Mouse (Mus musculus) cerebral cortex, adult 2 months (tissue): ENCODE data around the gene D630039A03Rik.

Source experiments
- WGBS: fragments of 180-500 bp; shearing (Covaris S2); methylation state at CpG from one replicate; pipeline ENCODE4 v1.1.7; 2018; 5-methylcytosine and 5-hydroxymethylcytosine counted together

Gene D630039A03Rik

GRCm38 (mm10) chr4:57888246-57888645, 27.9 kb downstream of the D630039A03Rik start:
- WGBS: 92% methylated on average over 2 of the region's 2 CpGs

DNA sequence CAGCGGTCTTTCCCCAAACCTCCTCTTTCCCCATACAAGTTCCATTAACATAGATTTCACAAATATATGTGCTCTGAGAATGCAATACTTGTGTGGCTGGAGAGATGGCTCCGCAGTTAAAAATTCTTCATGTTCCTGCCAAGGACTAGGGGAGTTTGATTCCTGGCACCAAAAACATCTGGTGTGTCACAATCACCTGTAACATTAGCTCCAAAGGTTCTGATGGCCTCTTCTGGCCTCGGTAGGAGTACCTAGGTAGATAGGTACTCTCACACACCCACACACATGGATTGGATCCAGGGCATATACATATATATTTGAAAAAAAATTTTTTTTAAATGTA, 29.2 kb downstream of the D630039A03Rik start:
- 89% methylated on average over 3 of the region's 3 CpGs for WGBS

DNA sequence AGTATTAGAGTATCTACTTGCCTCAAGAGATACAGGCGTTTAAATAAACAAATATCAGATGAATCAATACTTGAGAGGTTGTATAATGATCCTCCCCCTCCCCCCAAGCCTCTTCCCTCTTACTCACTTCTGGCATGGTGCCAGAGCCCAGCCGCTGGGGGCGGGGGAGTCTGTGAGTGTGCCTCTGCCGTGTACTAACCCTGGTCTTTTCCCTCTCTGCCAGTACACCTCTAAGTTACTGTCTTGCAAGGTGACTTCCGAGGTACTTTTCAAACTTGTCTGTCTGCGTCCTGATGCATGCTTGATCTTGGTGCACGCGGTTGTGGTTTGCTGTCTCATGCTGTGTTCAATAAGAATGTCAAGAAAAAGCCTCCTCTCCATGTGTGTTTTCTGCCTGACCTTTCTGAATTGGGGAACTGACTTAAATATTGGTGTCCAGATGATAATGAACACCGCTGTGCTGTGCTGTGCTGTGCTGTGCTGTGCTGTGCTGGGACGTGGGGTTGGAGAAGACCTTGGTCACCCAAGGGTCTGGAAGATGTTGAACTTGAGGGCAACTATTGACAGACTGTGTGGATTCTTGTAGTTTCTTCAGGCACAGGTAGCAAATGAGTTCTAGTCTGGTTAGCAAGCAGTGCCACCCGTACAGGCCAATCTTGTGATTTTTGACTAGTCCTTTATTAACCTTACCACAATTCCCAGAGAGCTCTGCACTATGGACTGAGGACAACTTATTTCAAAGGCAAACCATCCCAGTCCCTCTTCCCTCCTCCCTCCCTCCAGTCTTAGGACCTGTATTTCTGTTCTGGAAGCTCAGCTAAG, 29.8 kb downstream of the D630039A03Rik start:
- WGBS: 58% methylated on average over 11 of the region's 11 CpGs

DNA sequence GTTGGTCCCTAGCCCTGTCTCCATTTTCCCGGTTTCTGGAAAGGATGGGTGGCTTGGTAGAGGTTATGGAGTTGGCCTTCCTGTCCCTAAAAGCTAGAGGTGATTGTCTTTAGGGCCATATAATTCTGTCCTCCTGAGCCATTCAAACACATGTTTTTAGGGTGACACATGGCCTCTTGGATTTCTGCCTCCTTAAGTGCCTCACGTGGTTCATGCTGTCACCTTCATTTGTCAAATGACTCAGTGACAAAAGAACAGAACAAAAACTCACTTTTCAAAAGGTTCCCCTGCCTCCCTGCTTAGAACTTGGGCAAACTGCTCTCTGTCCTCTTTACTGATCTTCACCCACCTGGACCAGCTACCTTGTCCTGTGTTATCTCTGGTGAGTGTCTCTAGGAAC, 30.9 kb downstream of the D630039A03Rik start:
- WGBS: 85% methylated on average over 2 of the region's 2 CpGs

GRCm38 (mm10) chr4:57884511-57884910, 31.6 kb downstream of the D630039A03Rik start:
- 76% methylated on average over 3 of the region's 3 CpGs for WGBS

GRCm38 (mm10) chr4:57883520-57884421, 32.3 kb downstream of the D630039A03Rik start:
- 58% methylated on average over 7 of the region's 7 CpGs for WGBS

- 21% methylated on average over 6 of the region's 6 CpGs for WGBS
Measured at GRCm38 (mm10) chr4:57879804-57880357, 36.2 kb downstream of the D630039A03Rik start.

- 91% methylated on average over 5 of the region's 5 CpGs for WGBS
Measured at GRCm38 (mm10) chr4:57879137-57879536, 37.0 kb downstream of the D630039A03Rik start.

- WGBS: 28% methylated on average over 10 of the region's 10 CpGs
Measured at GRCm38 (mm10) chr4:57867454-57867853, 48.6 kb downstream of the D630039A03Rik start.

DNA sequence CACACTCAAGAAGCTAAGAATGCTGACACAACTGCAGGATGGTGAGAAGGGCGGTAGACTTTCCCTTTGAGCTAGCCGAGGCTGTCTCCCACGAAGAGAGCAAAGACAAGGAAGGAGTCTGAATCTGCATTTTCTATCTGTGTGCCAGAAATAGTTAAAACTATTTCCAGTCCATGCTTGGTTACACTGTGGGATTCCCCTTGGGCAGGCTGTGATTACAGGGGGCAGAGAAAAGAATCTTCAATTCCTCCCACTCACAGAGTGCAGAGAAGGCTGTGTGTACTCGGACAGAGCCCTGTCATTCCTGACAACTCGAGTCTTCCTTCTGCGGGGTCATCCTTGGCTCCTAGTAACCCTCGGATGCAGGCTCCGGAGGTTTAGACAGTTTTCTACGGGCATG, 49.1 kb downstream of the D630039A03Rik start:
- WGBS: 13% methylated on average over 9 of the region's 9 CpGs

DNA sequence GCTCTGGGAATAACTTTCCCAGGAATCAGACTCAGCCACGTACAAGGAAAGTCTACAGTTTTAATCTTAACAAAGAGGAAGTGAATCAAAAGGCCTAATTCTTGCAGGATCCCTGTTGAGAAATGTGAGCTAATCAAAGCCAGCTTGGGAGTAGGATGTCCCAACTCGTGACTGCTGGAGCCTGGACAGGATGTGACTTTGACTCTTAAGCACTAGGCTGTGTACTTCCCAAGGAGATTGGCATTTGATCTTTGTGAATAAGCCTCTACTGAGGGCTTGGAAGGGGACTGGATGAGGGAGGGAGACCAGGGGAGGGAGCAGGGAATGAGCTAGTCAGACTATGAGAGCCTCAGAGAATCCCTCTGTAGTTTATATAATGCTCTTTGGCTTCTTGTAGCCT, 50.0 kb downstream of the D630039A03Rik start:
- WGBS: 18% methylated on average over 2 of the region's 2 CpGs

DNA sequence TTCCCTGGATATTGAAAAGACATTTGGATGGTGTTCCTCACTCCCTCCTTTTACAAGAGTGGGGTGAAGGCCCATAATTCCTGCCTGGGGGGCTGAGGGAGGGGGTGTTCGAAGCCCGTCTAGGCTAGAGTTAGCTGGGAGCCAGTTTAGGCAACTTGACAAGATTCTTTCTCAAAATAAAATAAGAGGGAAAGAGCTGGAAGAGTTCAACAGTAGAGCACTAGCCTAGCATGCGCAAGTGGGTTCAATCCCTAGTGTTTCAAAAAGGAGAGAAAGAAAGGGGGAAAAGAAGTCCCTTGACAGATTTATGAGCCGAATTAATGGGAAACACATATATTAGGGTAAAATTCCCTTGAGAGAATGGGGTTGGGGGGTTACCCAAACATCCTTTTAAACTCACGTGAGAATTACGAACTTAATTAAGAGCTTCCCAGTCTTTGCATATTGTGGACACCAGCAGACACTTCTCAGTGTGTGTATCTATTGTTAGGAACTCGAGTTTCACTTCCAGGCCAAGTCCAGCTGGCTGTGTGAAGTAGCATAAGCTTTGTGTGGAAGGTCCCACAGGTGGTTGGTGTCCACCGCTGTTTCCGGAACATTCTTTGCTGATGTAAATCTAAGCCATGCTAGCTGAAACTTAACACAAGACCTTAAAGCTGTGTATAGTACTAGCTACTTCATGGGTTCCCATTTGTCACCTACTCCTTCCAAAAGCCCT, 53.7 kb downstream of the D630039A03Rik start:
- 65% methylated on average over 9 of the region's 9 CpGs for WGBS

DNA sequence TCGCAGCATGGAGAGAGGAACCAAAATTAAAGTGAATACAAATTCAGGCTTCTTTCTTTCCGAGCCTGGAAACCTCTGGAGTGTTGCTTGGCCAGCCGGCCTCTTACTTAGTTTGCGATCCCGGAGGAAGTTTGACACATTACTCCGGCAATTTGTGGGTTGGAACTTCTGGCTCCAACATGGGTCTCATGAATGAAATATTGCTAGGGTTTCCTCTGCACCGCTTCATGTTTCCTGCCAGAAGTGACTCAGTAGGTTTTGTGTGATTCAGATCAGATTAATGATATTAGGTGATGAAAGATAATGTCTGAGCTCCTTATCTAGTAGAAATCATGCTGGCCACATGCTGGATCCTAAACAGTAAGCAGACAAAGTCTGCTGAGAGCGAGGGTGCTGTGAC, 54.2 kb downstream of the D630039A03Rik start:
- 64% methylated on average over 8 of the region's 8 CpGs for WGBS

- WGBS: 80% methylated on average over 6 of the region's 6 CpGs
Measured at GRCm38 (mm10) chr4:57861166-57861565, 54.9 kb downstream of the D630039A03Rik start.

- WGBS: 80% methylated on average over 6 of the region's 6 CpGs
Measured at GRCm38 (mm10) chr4:57860204-57860611, 55.9 kb downstream of the D630039A03Rik start.
